ENCODE assay signal across 15 mouse cellular contexts in the genomic region with DNA sequence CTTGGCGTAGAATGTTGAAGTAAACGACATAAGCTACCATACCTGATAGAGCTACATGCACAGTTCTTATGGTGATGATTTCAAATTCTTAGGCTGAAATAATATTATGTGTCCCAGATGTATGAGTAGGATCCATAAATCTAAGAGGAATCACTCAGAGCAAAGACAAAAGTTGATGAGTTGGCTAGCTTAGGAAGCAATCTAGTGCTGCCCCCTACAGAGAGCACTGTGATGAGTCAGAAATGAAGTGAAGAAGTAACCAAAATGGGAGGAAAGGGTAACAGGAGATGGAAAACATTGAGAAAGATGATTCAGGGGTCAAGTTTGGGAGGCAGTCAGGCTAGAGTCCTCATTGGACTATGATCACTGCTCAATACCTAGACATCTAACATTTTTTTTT.
"Had no signal": no experiment of that assay in that cellular context is flagged by ENCODE, and none has a peak within 500 bp of the region (broad histone marks: within the 10 kb centered on the region; RNA-seq: fewer than 3 reads in every experiment).

No protein-coding gene starts in this region.

- H3K36me3 ChIP-seq: kidney, embryonic 15.5 days; limb, embryonic 10.5 days; liver, embryonic 15.5 days; lung, embryonic 15.5 days; stomach, embryonic 15.5 days had no signal

- H3K9me3 ChIP-seq: kidney, embryonic 15.5 days; limb, embryonic 10.5 days; liver, embryonic 15.5 days; lung, embryonic 15.5 days; megakaryocyte, embryonic 14.5 days; stomach, embryonic 15.5 days had no signal

- H3K4me2 ChIP-seq: kidney, embryonic 15.5 days; liver, embryonic 11.5 days; liver, embryonic 15.5 days; lung, embryonic 15.5 days; midbrain, embryonic 11.5 days; stomach, embryonic 15.5 days had no signal

- DNase-seq: kidney, adult 18-20 months; kidney, postnatal 25 days; lung, postnatal 14 days; right cerebral cortex, postnatal 14 days; thymus, postnatal 36 days had no signal

- H3K4me1 ChIP-seq: kidney, embryonic 15.5 days; limb, embryonic 10.5 days; liver, embryonic 15.5 days; lung, embryonic 15.5 days; megakaryocyte, embryonic 14.5 days; stomach, embryonic 15.5 days had no signal

- ATAC-seq: midbrain, embryonic 16.5 days had no signal

- H3K27me3 ChIP-seq: kidney, embryonic 15.5 days; liver, embryonic 15.5 days; lung, embryonic 15.5 days; megakaryocyte, embryonic 14.5 days; stomach, embryonic 15.5 days had no signal

- H3K4me3 ChIP-seq: kidney, embryonic 15.5 days; limb, embryonic 10.5 days; liver, embryonic 15.5 days; lung, embryonic 15.5 days; megakaryocyte, embryonic 14.5 days; stomach, embryonic 15.5 days had no signal

- H3K27ac ChIP-seq: kidney, embryonic 15.5 days; limb, embryonic 10.5 days; liver, embryonic 15.5 days; lung, embryonic 15.5 days; macrophage; stomach, embryonic 15.5 days had no signal

- H3K9ac ChIP-seq: kidney, embryonic 15.5 days; liver, embryonic 15.5 days; lung, embryonic 15.5 days; stomach, embryonic 15.5 days had no signal
